Mouse (Mus musculus) T-helper 1 cell (primary cell): ENCODE results near the gene Mindy4b-ps.
"Not testable (repeated sequence)": the region's sequence is repeated elsewhere in the genome, so short reads cannot be mapped to it uniquely, and the experiment has no call there.

Experiments
- in situ Hi-C: fragments of 300-600 bp; cut with MboI, MseI; formaldehyde crosslinking; loops from one replicate; pipeline ENCODE4 v1.15.1; 2025; ENCODE audit warnings: high pct_unique_total_duplicates

Mindy4b-ps gene

GRCm38 (mm10) chr3:58822211-58822610 lies at the start of gene Mindy4b-ps:
TSS of gene Mindy4b-ps (minus strand) at chr3:58822311.
- in situ Hi-C loops, result no loop called here

DNA sequence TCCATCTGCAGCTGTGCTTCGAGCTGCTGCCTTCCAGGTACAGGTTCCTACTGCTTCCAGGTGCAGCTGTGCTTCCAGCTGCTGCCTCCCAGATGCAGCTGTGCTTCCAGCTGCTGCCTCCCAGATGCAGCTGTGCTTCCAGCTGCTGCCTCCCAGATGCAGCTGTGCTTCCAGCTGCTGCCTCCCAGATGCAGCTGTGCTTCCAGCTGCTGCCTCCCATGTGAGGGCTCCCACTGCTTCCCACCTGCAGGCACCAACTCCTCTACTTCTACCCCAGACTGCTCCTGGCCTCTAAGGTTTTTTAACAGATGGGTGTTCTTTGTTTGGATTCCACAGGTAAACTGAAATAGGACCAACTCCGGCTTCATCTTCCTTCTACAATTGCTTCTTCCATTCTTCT lies 49.8 kb upstream of the Mindy4b-ps start:
- in situ Hi-C loops, result not testable (repeated sequence)

DNA sequence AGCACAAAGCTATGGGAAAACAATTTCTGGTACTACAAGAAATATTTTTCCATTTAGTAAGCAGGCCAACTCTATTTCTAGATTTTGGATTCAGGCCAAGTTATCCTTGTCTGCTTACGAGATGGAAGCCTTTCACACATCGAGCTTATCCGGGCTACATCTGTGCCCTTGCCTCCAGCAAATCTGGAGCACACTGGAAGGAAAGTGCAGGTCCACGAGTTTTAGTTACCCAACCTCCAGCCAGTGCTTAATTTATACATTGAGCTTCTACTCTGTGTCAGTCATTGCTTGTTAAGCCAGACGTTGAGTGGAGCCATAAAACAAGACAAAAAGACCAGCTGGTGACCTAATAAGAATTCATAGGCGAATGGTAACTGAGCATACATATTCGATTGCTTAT lies 43.6 kb upstream of the Mindy4b-ps start:
- in situ Hi-C loops, result no loop called here

- in situ Hi-C loops, result no loop called here
Measured at GRCm38 (mm10) chr3:58862976-58863375, 40.9 kb upstream of the Mindy4b-ps start.

DNA sequence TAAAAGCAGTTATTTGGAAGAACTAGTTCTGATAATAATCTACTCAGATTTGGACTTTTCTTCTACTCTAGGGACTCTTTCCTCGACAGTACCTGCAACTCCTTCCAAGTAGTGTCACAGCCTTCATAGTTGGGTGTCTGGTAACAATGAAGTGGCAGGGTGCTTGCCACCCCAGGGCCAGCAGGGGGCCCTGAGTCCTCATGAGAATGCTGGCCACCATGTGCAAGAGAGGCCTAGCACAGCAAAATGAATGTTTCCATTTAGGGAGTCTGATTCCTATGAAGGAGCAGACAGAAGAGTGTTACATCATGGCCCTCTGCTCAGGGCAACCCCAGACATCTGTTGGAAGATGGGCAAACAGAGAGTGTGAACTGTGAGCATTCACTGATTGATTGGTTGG lies 21.3 kb upstream of the Mindy4b-ps start:
- in situ Hi-C loops, result loop anchor here (10.0 kb wide), 1 partner anchor 211 kb away; no protein-coding TSS in a partner anchor

GRCm38 (mm10) chr3:58833442-58834160 lies 11.5 kb upstream of the Mindy4b-ps start:
- in situ Hi-C loops, result no loop called here

DNA sequence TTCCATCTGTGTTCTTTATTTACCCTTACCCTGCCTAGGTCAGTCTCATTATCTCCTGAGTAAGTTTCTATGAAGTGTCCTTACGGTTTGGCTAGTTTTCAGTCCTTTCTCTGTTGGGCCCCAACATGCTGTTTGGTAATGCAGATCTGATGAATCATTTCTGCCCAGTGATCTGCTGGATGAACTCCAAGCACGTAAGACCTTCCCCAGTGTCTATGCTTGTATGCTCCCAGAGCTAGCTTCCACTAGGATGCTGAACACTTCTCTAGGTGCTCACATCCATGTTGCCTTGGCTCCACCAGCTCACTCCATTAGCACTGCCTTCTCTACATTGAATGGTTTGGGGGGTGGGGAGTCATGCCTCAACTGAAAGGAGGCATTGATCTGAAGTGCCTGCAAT lies 10.8 kb upstream of the Mindy4b-ps start:
- in situ Hi-C loops, result no loop called here

DNA sequence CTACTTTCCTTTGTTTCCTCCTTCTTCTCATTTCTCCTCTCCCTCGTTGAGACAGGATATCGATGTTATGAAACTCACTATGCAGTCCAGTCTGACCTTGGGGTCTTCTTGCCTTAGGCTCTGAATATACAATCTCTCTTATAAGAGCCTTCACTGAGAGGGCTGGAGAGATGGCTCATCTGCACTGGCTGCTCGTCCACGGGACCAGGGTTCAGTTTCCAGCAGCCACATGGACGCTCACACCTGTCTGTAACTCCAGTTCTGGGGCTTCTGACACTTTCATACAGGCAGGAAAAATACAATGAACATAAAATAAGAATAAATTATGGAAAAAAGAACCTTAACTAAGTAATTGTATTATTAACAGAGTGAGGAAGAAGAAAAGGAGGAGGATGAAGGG lies 9.5 kb upstream of the Mindy4b-ps start:
- in situ Hi-C loops, result no loop called here

GRCm38 (mm10) chr3:58829926-58830325 lies 7.8 kb upstream of the Mindy4b-ps start:
- in situ Hi-C loops, result no loop called here

GRCm38 (mm10) chr3:58828366-58829153 lies 6.4 kb upstream of the Mindy4b-ps start:
- in situ Hi-C loops, result no loop called here

DNA sequence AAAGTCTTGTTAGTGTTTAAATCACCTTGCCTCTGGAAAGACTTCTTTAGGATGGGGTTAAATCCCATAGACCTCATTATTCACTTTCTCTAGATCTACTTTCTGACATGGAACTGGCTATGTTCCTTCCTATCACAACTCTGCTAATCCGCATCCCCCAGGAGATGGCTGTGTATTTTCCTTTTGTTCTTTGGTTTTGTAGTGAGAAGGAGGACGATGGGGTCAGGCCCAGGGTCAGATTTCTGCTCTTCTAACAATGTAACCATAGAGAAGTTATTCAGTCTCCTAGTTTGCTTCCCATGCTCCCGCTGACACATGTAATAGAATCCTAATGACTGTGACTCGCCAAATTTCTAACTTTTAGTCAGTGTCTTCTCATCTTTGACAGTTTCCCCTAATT lies 4.2 kb upstream of the Mindy4b-ps start:
- in situ Hi-C loops, result no loop called here

GRCm38 (mm10) chr3:58817337-58817736 lies 4.8 kb downstream of the Mindy4b-ps start:
- in situ Hi-C loops, result no loop called here

DNA sequence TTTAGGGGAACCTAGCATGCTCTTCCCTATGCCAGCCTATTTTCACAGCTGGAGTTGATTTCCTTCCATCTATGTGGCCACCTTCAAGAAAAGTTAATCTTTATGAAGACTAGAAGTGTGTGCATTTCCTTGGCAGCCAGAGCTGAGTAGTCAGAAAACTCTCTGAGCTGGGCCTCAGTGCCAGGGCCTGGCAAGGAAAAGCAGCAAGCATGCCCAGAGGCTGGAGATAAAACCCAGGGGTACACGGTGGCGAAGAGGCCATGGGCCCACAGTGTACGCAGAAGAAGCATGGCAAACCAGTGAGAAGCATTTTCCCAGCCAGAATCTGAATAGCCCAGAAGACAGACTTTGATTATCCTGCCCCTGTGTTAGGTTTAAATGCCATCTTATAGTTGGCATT lies 7.9 kb downstream of the Mindy4b-ps start:
- in situ Hi-C loops, result no loop called here

- in situ Hi-C loops, result no loop called here
Measured at GRCm38 (mm10) chr3:58810353-58810752, 11.8 kb downstream of the Mindy4b-ps start.

- in situ Hi-C loops, result loop anchor here (10.0 kb wide), 1 partner anchor 365 kb away; no protein-coding TSS in a partner anchor
Measured at GRCm38 (mm10) chr3:58809111-58809915, 12.8 kb downstream of the Mindy4b-ps start.

- in situ Hi-C loops, result loop anchor here (10.0 kb wide), 1 partner anchor 366 kb away; no protein-coding TSS in a partner anchor
Measured at GRCm38 (mm10) chr3:58808636-58809035, 13.5 kb downstream of the Mindy4b-ps start.

DNA sequence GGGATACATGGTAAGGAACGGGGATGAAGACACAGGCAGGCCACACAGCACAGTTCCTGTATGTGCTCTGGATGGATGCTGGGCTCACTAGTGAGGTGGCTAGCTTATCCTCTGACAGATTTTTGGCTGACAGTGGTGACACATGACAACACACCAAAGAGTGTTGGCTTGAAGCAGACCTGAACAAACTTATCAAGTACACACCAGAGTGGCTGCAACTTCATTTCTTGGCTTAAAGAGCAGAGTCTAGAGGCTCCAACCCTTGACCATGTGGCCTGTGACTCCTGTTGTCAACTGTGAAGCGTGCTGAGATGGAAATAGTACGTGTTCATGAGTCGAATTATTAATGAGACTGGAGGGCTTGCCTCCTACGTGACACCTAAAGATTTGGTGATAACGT lies 17.4 kb downstream of the Mindy4b-ps start:
- in situ Hi-C loops, result loop anchor here (10.0 kb wide), 1 partner anchor 370 kb away; no protein-coding TSS in a partner anchor

DNA sequence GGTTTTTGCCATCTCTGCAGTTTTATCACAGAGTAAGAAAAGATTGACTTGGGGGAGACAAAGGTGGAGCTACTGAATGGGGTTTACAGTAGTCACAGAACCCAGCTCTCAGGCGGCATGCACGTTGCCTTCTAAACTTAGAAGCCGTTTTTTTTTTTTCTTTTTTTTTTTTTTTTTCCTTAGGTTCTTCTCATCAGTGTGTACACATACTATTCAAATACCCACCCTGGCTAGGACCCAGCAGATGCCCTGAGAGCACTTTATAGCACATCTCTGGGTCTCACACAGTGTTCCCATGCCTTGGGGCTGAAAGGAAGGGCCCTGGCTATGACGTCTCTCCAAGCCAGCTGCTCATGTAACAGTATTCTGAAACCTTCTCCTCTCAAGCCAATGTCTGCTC lies 23.4 kb downstream of the Mindy4b-ps start:
- in situ Hi-C loops, result no loop called here

GRCm38 (mm10) chr3:58798245-58798644 lies 23.9 kb downstream of the Mindy4b-ps start:
- in situ Hi-C loops, result no loop called here

DNA sequence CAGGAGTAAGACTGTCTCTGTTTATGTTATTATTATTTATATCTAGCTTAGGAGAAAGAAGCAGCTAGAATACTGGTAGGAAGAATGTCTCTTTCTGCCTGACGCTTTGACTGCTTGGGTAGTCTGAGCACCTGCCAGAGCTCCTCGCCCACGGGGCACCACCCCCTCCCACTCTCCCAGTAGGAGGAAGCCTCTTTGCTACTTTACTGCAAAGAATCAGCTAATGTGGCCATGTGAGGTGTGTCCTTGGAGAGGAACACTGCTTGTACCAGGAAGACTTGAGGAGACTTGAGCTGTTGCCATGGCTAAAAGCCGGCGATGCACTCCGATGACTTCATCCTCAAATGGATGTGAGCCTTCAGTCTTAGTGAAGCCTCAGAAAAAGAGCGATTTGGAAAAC lies 32.6 kb downstream of the Mindy4b-ps start:
- in situ Hi-C loops, result no loop called here

DNA sequence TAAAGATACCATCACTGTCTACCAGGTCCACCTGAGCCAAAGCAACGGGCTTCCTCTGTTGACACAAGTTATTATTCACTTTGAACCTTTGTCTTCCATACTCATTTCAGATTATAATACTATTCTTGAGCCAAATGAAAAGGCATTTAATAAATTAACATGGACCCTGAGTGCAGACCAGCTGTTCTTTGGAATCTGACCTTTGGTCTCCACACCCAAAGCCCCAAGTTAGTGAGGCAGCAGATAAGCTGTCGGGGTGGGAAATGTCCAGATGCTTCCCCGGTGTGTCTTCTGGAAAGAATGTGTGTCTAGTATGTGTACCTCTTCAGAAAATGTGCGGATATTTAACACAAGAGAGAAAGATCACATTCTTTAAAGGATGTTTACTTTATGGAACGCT lies 33.1 kb downstream of the Mindy4b-ps start:
- in situ Hi-C loops, result no loop called here

- in situ Hi-C loops, result no loop called here
Measured at GRCm38 (mm10) chr3:58786470-58786869, 35.6 kb downstream of the Mindy4b-ps start.
